Mouse (Mus musculus) cerebellum, adult 9-10 months (tissue): ENCODE data around the gene Far2.

Experiments used
- DNase-seq: peaks from one replicate; pipeline ENCODE4 v3.0.0; 2022

Far2 gene

GRCm38 (mm10) chr6:148046881-148047649, at the start of gene Far2:
TSS of gene Far2 (plus strand) at chr6:148047259.
- DNase-seq: peak; percentile 47

DNA sequence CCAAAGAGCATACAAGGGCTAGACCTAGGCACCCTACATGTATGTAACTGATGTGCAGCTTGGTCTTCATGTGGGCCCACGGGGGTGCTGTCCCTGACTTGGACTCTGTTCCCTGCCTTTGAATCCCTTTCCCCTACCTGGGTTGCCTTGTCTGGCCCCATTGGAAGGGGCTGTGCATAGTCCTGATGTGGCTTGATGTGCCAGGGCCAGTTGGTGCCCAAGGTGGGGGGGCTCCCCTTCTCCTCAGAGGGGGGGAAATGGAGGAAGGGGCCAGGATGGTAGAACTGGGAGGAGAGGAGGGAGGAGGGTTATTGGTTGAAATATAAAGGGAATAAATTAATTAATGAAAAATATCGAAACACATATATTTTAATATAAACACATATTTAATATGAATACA, 46.6 kb upstream of the Far2 start:
- DNase-seq: no peak

DNA sequence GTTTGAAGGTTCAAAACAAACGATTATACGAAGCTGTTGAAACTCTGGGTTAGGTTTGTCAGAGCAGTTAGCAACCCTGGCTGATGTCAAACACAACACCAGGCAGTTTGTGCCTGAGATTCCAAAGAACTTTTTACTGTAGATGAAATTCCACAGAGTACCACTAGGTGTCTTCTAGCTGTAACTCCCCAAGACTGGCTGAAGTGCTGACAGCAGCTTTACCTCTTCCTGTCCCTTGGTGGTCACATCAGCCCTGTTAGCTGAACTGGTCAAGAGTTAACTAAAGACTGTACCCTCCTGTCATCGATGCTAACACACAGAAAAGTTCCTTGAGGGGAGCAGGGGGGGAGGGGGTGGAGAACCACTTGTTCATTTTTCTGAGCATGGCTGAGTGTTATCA, 46.0 kb upstream of the Far2 start:
- DNase-seq: peak; percentile 26

DNA sequence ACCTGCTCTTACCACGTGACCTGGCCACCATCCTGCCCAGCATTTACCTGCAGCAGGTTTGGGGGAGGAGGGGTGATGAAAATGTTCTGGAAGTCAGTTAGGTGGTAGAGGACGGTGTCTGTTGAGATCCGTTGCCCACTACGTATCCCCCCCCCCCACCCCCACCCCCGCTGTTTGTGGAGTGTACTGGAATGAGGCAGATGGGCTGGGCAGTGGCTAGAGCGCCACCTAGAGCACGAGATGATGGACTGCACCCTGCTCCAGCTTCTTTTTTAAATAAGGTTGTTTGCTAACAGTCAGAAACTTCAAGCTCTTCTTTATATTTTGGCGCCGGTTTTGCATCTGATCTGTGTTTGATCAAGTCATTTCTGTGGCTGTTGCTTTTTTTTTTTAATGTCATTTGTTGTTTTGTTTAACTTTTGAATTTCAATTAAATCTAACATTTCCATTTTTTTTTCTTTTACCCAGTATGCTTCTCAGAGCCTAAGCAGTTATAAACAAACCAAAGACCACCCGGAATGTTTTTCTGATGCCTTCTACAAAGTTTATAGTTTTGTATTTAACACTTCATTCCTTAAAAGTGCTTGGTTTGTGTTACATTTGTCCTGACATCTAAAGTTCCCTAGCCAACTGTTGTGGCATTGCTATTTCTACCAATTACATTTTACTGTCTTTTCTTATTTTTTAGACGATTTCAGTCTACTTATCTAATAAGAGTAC, 40.8 kb upstream of the Far2 start:
- no peak for DNase-seq

DNA sequence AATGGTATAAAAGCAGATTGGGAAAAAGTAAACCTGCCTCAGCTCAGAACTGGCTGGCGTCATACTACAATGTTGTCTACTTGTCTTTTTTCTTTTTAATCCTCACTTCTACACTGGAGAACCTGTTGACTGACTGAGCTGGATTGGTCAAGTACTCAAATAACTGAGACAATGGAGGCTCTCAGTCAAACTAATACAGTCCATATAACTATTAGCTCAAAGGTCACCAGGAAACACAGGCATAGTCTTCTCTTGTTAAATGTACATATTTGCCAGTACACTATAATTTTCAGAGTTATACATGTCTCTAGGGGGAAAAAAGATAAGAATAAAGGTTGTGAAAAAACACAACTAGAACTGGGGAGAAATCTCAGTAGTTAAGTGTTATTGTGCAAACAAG, 6.3 kb upstream of the Far2 start:
- no peak for DNase-seq

DNA sequence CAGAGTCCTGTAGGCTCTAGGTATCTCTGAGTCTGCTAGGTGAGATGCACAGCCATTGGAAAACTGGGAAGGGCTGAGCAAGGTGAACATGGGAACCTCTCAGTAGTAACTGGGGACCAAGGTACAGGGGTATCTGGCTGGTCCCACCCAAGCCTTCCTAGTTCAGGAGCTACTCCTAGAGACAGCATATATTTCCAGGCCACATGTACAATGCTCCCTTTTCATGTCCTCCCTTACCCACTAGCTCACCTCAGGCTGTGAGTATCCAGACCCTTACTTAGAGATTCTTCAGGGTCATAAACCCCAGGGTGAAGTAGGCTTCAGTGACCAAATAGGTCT, 560 bp downstream of the Far2 start:
- DNase-seq: no peak

- DNase-seq: no peak
Measured at GRCm38 (mm10) chr6:148063131-148063530, 16.1 kb downstream of the Far2 start.

- DNase-seq: no peak
Measured at GRCm38 (mm10) chr6:148066267-148066666, 19.2 kb downstream of the Far2 start.

DNA sequence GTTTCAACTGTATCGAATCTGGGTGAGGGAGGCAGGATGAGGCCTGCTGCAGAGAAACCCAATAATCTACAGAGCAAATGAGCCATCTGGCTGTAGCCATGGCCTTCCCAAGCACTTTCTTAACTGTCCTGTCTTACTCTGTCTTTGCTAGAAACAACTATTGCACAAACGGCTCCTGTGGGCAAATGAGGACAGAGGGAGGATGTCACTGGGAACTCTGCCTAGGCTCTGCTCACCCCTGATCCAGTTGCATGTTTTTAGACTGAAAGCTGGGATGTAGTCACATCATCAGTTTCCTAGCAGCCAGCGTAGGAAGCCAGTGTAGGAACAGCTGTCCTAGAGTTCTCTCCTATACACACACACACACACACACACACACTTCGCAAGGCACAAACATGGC, 21.7 kb downstream of the Far2 start:
- no peak for DNase-seq

DNA sequence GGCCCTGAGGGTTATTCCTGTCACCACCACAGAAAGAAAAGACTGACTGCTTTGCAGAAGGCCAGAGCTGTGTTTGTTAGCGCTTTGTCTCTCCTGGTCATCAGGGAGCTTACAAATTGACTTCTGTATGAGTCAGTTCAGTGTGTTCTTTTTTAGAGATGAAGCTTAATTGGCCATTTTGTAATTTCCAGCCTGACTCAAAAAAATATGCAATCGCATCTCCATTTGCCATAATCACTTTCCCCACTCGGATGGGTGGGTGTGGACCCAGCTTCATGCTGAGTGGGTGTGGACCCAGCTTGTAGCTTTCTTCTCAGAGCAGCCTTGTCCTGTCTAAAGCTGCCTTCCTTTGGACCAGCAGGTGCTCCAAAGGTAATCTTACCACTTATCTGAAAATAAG, 26.5 kb downstream of the Far2 start:
- no peak for DNase-seq

GRCm38 (mm10) chr6:148074211-148074864, 27.3 kb downstream of the Far2 start:
- no peak for DNase-seq

DNA sequence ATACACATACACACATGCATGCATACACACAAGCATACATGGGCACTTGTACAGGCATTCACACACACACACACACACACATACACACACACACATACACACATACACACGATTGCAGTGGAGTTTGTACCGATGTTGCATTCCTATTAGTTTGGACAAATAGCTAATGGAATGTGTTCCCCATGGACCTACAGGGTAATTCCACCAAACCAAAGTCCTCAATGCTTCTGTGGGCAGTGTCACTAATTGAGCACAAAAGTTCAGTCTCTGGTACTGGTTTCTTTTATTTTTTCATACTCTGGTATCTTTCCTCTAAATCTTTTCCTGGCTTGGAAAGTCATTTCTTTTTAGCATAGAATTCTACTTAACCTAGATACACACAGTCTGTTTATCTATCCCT, 36.8 kb downstream of the Far2 start:
- no peak for DNase-seq

GRCm38 (mm10) chr6:148084403-148084802, 37.3 kb downstream of the Far2 start:
- no peak for DNase-seq

GRCm38 (mm10) chr6:148097039-148097438, 50.0 kb downstream of the Far2 start:
- no peak for DNase-seq

GRCm38 (mm10) chr6:148101977-148102376, 54.9 kb downstream of the Far2 start:
- DNase-seq: no peak

DNA sequence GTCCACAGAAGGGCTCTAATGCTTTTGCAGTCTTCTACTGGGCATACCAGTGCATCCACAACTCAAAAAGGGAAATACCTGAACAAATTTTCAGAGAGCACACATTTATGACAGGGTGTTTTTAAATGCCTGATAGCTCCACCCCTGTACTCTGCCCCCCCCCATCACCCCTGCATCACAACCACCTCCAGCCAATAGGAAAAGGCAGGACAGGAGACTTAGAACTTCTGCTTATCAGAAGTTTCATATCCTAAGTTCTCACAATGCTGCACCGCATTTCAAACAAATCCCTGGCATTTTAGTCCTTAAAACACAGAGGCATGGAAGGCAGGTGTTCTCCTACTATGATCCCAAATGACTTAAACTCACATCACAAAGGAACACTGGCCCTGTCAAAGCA, 55.4 kb downstream of the Far2 start:
- no peak for DNase-seq

GRCm38 (mm10) chr6:148104212-148104611, 57.2 kb downstream of the Far2 start:
- peak; percentile 5 for DNase-seq

DNA sequence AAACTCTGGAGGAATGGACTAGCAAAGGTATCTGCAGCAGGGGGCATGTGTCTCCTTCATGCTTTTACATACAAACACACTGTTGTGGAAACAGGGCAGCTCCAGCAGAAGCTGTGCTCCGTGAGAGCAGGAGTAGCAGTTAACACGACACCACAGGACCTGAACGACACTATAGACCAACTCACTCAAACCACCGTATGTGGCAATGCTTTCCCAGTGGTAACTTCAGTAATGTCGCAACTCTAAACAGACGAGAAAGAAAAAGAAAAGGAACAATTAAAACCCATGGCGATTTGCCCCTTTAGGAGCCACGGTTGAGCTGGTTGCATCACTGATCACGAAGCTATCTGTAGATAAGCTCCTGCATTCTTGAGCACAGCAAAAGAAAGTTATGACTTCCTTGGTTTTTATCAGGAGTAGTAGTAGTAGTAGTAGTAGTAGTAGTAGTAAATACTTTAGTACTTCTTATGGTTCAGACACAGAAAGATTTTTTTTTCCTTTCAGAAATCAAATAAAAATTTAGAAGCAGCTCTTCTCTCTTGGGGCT, 58.7 kb downstream of the Far2 start:
- no peak for DNase-seq

GRCm38 (mm10) chr6:148108741-148109472, 61.8 kb downstream of the Far2 start:
- no peak for DNase-seq

- no peak for DNase-seq
Measured at GRCm38 (mm10) chr6:148110996-148111633, 64.1 kb downstream of the Far2 start.

- DNase-seq: no peak
Measured at GRCm38 (mm10) chr6:148116371-148116770, 69.3 kb downstream of the Far2 start.

- DNase-seq: no peak
Measured at GRCm38 (mm10) chr6:148116907-148117306, 69.8 kb downstream of the Far2 start.

DNA sequence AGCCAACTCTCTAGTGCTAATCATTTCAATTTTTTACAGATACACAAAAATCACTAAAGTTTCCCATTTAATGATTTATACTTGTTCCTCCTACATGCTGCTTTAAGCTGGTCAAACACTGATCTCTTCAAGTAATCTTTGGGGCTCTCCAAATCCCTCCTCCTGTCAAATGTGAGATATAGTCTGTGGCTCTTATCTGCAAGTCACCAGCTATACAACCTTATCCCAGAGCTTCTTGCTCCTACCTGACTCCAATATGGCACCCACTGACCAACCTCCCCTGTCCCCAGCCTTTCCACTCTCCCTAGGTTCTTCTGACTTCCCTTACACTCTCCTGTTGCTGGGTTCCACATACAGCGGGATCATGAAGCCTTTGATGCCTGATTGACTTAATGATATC, 70.6 kb downstream of the Far2 start:
- DNase-seq: no peak
